Mouse (Mus musculus) C2C12 (cell line): ENCODE data around the gene Slco4a1. TPM values are rescaled to one million over a fixed set of nuclear protein-coding genes. Genes with fewer than 3 reads are reported as not detected.
A peak's percentile ranks its signal among the peaks of the same experiment; 100 is the strongest.

Source experiments
- H3K27me3 ChIP-seq: one replicate; pipeline ENCODE4 v1.6.1; 2011; ENCODE audit not compliant: control insufficient read depth, insufficient read depth, insufficient read length
- H3K36me3 ChIP-seq: one replicate; pipeline ENCODE4 v1.6.1; 2011; ENCODE audit not compliant: control insufficient read depth, insufficient read depth
- H3K4me3 ChIP-seq: one replicate; pipeline ENCODE4 v1.5.1; 2011; ENCODE audit warnings: mild to moderate bottlenecking, control low read depth; ENCODE audit not compliant: poor library complexity, insufficient read depth, severe bottlenecking
- H3K79me2 ChIP-seq: one replicate; pipeline ENCODE4 v1.6.1; 2011; ENCODE audit not compliant: control insufficient read depth, insufficient read depth
- H3K79me3 ChIP-seq: one replicate; pipeline ENCODE4 v1.6.1; 2011; ENCODE audit warnings: low read depth, control low read depth
- H3ac ChIP-seq: one replicate; pipeline ENCODE3; 2011; ENCODE audit warnings: low read depth; ENCODE audit not compliant: control insufficient read depth, insufficient read length
- CEBPB ChIP-seq: IDR thresholded peaks from one replicate; pipeline ENCODE4 v1.6.1; 2011; ENCODE audit warnings: low read depth, mild to moderate bottlenecking, control low read depth, moderate library complexity
- CTCF ChIP-seq: IDR thresholded peaks from one replicate; pipeline ENCODE4 v1.5.1; 2011; ENCODE audit not compliant: control insufficient read depth, insufficient read depth, insufficient read length
- FOSL1 ChIP-seq: IDR thresholded peaks from one replicate; pipeline ENCODE4 v1.8.0; 2011; ENCODE audit warnings: mild to moderate bottlenecking, low read length; ENCODE audit not compliant: poor library complexity, insufficient read depth, severe bottlenecking
- MAX ChIP-seq: IDR thresholded peaks from one replicate; pipeline ENCODE4 v1.6.1; 2011; ENCODE audit warnings: mild to moderate bottlenecking, control low read depth
- MYOD1 ChIP-seq: IDR thresholded peaks from one replicate; pipeline ENCODE4 v1.6.1; 2011; ENCODE audit warnings: low read depth; ENCODE audit not compliant: control insufficient read depth, insufficient read length
- MYOG ChIP-seq: IDR thresholded peaks from one replicate; pipeline ENCODE4 v1.6.1; 2011; ENCODE audit not compliant: control insufficient read depth, insufficient read length; ENCODE audit errors: extremely low read depth
- USF1 ChIP-seq: IDR thresholded peaks from one replicate; pipeline ENCODE4 v1.6.1; 2011; ENCODE audit warnings: low read depth, mild to moderate bottlenecking, control low read depth, moderate library complexity
- polyA plus RNA-seq: library from polyadenylated mRNA; unstranded; fragments of >200 nt; fragmentation: generic; extraction: Trizol; gene quantifications from one replicate; pipeline ENCODE4 v1.2.1, GENCODE M21; 2012; ENCODE audit warnings: missing spikeins

The Slco4a1 gene
- polyA plus RNA-seq, 1 experiment, result 7.4 TPM

DNA sequence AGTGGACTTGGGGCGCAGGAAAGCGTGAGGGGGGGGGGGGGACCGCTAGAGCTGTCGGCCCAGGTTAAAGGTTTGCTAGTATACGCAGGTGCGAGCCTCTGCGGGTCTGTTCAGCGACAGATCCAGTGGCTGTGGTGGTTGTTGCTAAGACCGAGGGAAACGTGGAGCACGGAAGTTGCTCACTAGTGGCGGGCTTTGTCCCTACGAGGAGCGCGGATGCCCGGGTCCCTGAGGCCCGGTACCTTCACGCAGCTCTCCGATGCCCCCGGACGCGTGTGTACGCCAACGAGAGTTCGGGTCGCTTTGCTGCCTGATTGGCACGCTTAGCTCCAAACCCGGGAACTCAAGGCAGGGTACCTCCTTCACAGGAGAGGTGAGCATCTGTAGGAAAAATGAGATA, 660 bp downstream of the Slco4a1 start:
- Histone ChIP-seq H3K4me3 (peak overlapping the region; percentile 34), H3K79me3 (no peaks in the 10 kb centered on the region), H3K79me2 (peaks cover 27% of the 10 kb centered on the region), H3K27me3 (peaks cover 23% of the 10 kb centered on the region), H3K36me3 (no peaks in the 10 kb centered on the region), H3ac (no peak overlapping the region)
- TF ChIP-seq FOSL1 (no peak), MAX (no peak), MYOD1 (no peak), CTCF (no peak), CEBPB (no peak), USF1 (no peak), MYOG (no peak)

GRCm38 (mm10) chr2:180457680-180458079, 1.6 kb downstream of the Slco4a1 start:
- TF ChIP-seq CEBPB, result no peak
- TF ChIP-seq CTCF, result no peak
- TF ChIP-seq FOSL1, result no peak
- no peak for TF ChIP-seq MYOG
- TF ChIP-seq MAX, result no peak
- no peak for TF ChIP-seq USF1
- TF ChIP-seq MYOD1, result no peak
- Histone ChIP-seq H3K79me3 (no peaks in the 10 kb centered on the region), H3K79me2 (peaks cover 27% of the 10 kb centered on the region), H3K4me3 (no peak overlapping the region), H3ac (no peak overlapping the region), H3K27me3 (peaks cover 23% of the 10 kb centered on the region), H3K36me3 (no peaks in the 10 kb centered on the region)

- Histone ChIP-seq H3K36me3 (no peaks in the 10 kb centered on the region), H3K79me2 (peaks cover 27% of the 10 kb centered on the region), H3ac (no peak overlapping the region), H3K27me3 (peaks cover 25% of the 10 kb centered on the region), H3K79me3 (no peaks in the 10 kb centered on the region), H3K4me3 (no peak overlapping the region)
- no peak for TF ChIP-seq USF1
- no peak for TF ChIP-seq CTCF
- no peak for TF ChIP-seq MAX
- TF ChIP-seq MYOG, result no peak
- no peak for TF ChIP-seq CEBPB
- TF ChIP-seq MYOD1, result no peak
- TF ChIP-seq FOSL1, result no peak
These were observed 3.4 kb downstream of the Slco4a1 start for GRCm38 (mm10) chr2:180459437-180459836.

- no peak overlapping the region for H3K4me3 ChIP-seq
- no peaks in the 10 kb centered on the region for H3K79me3 ChIP-seq
- H3K79me2 ChIP-seq, result peaks cover 27% of the 10 kb centered on the region
- peaks cover 25% of the 10 kb centered on the region for H3K27me3 ChIP-seq
- no peak overlapping the region for H3ac ChIP-seq
- no peaks in the 10 kb centered on the region for H3K36me3 ChIP-seq
- TF ChIP-seq CEBPB (no peak), MAX (no peak), MYOD1 (no peak), FOSL1 (no peak), USF1 (no peak), CTCF (no peak), MYOG (no peak)
These were observed 4.8 kb downstream of the Slco4a1 start for GRCm38 (mm10) chr2:180460801-180461200.

DNA sequence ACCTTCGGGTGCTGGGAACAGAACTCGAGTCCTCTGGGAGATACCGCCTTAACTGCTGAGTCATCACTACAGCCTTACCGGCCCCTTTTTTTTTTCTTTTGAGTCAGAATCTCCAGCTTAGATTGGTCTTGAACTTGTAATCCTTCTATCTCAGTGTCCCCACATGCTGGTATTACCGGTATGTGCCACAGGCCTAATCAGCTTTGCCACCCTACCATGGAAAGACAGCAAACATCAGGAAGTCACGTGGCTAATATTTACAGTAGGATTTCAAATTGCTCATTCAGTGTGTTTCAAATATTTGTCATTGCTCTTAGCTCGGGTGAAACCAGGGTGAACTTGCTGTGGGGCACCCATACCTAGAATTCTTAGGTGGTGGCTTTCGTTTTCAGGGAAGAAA, 6.5 kb downstream of the Slco4a1 start:
- no peaks in the 10 kb centered on the region for H3K36me3 ChIP-seq
- H3K27me3 ChIP-seq, result peaks cover 11% of the 10 kb centered on the region
- H3K79me2 ChIP-seq, result peaks cover 16% of the 10 kb centered on the region
- TF ChIP-seq USF1, result no peak
- TF ChIP-seq FOSL1, result no peak
- TF ChIP-seq MYOG, result no peak
- TF ChIP-seq MAX, result no peak
- TF ChIP-seq CTCF, result no peak
- no peak for TF ChIP-seq MYOD1
- TF ChIP-seq CEBPB, result no peak
- no peaks in the 10 kb centered on the region for H3K79me3 ChIP-seq
- no peak overlapping the region for H3ac ChIP-seq
- H3K4me3 ChIP-seq, result no peak overlapping the region

DNA sequence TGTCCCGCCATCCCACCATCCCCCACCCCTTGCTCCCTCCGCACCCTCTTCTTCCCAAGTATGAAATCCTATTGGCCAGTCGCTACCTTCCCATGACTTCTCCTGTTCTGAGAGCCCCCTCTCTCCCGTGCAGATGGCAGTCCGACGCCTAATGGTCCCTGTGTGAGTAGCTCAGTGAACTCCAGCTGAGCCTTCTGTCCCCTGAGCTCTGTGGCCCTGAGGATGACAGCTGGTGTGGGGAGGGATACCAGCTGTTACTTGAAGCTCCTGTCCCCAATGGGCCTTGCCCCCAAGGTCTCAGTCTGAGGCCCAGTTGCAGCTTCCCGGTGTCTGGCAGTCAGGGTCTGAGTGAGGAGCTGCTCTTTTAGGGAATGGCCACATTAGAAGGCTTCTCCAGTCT, 10.5 kb downstream of the Slco4a1 start:
- peaks cover 6% of the 10 kb centered on the region for H3K27me3 ChIP-seq
- H3K4me3 ChIP-seq, result no peak overlapping the region
- H3K36me3 ChIP-seq, result no peaks in the 10 kb centered on the region
- TF ChIP-seq CTCF (no peak), MAX (no peak), MYOD1 (no peak), FOSL1 (no peak), CEBPB (no peak), MYOG (no peak), USF1 (no peak)
- H3K79me2 ChIP-seq, result no peaks in the 10 kb centered on the region
- no peak overlapping the region for H3ac ChIP-seq
- H3K79me3 ChIP-seq, result no peaks in the 10 kb centered on the region
